Mouse (Mus musculus): ENCODE measurements around the gene Mybpc2.

The Mybpc2 gene

GRCm38 (mm10) chr7:44482836-44483435 lies 41.5 kb downstream of the Mybpc2 start:
- no peak for DNase-seq

GRCm38 (mm10) chr7:44475046-44475614 lies 49.3 kb downstream of the Mybpc2 start:
- DNase-seq = no peak

- no peak for DNase-seq
These were observed 50.0 kb downstream of the Mybpc2 start for GRCm38 (mm10) chr7:44474419-44474818.

GRCm38 (mm10) chr7:44472961-44473646 lies 51.4 kb downstream of the Mybpc2 start:
- no peak for DNase-seq

GRCm38 (mm10) chr7:44472558-44472885 lies 51.9 kb downstream of the Mybpc2 start:
- DNase-seq = no peak

DNA sequence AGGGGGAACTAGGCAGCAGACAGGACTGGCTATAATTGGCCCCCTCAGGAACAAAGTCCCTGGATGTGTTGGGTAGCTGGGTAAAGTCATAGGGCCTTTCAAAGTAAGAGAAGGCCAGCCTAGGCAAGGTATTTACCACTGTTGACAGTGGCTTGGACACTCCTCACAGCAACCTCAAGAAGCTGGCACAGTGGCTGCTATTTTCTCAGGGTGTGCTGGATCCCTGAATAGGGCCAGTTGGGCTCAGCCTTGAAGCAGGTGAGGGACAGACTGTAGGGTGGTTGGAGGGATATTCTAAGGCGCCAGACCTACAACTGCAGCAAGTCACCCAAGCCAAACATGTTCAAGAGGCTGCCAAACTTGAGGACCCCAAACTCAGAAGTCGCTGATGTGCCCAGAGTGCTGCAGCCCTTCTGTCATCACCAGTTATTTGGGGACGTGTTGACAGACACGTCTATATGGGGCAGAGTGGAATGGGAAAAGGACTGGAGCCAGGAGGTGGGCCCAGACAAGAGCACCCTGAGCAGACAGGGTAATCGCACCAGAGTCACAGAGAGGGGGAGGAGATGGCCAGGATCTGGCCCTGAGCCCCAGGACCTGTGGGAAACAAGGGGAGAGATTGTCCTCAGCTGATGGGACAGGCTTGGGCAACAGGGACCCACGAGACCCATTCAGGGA lies 52.4 kb downstream of the Mybpc2 start:
- DNase-seq = no peak

- no peak for DNase-seq
These were observed 53.5 kb downstream of the Mybpc2 start for GRCm38 (mm10) chr7:44470696-44471612.

DNA sequence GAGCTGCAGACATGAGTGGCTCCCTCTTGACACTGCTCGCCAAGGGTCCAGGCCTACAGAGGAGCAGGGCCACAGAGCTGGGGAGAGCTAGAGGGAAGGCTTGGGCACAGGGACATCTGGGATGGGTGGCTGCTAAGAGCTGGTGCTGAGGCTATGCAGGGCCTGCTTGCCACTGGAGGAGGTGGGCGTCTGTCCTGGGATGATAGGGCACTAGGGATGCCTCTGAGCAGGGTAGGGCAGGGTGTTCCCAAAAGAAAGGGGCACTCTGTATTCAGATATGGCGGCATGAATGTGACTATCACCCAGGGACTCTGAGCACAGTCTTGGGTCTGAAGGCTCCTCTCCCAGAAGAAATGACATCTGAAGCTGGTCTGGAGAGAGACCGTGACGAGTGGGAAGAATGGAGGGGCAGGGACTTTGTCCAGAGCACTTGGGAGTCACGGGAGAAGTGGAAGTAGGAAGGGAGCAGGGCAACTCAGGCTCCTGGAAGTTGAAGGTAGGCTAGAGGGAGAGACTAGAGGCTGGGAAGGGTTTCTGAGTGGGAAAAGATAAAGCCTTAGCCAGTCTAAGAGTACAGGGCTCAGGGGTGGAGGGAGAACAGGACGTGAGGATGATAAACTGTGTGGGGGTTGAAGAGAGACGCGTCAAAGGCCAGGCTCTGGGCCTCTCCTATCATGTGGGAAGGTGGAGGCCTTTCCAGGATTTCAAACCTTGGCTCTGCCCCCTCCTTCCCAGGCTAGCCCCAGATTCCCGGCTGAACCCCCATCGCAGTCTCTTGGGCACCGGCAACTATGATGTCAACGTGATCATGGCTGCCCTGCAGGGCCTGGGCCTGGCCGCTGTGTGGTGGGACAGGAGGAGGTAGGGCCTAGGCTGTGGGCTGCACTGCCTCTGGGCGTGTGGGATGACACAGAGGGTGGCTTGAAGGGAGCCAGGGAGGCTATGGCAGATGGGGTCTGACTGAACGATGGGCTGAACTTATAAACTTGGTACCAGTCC lies 54.5 kb downstream of the Mybpc2 start:
- no peak for DNase-seq

GRCm38 (mm10) chr7:44468644-44469285 lies 55.7 kb downstream of the Mybpc2 start:
- no peak for DNase-seq

GRCm38 (mm10) chr7:44467811-44468411 lies 56.5 kb downstream of the Mybpc2 start, which contains the start of gene Josd2:
TSS of gene Josd2 (plus strand) at chr7:44467980.
- peak; percentile 98 for DNase-seq

DNA sequence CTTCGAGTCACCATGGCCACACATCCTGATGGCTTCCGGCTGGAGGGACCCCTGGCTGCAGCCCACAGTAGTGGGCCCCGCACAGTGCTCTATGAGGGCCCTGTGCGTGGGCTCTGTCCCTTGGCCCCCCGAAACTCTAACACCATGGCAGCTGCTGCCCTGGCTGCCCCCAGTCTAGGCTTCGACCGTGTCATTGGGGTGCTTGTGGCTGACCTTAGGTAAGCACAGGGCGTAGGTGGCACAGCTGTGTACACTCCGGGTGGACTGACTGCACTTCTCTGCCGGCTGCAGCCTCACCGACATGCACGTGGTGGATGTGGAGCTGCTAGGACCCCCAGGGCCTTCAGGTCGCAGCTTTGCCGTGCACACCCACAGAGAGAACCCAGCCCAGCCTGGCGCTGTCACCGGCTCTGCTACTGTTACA lies 57.6 kb downstream of the Mybpc2 start:
- DNase-seq = peak; percentile 26

- peak; percentile 40 for DNase-seq
These were observed 58.2 kb downstream of the Mybpc2 start for GRCm38 (mm10) chr7:44466006-44466887.

- peak; percentile 90 for DNase-seq
These were observed 59.3 kb downstream of the Mybpc2 start, which contains the start of gene Aspdh for GRCm38 (mm10) chr7:44465111-44465510. TSS of gene Aspdh (plus strand) at chr7:44465391.

GRCm38 (mm10) chr7:44464511-44464910 lies 59.9 kb downstream of the Mybpc2 start:
- no peak for DNase-seq

- no peak for DNase-seq
These were observed 60.8 kb downstream of the Mybpc2 start for GRCm38 (mm10) chr7:44463556-44464225.

GRCm38 (mm10) chr7:44463056-44463425 lies 61.4 kb downstream of the Mybpc2 start:
- DNase-seq = no peak

DNA sequence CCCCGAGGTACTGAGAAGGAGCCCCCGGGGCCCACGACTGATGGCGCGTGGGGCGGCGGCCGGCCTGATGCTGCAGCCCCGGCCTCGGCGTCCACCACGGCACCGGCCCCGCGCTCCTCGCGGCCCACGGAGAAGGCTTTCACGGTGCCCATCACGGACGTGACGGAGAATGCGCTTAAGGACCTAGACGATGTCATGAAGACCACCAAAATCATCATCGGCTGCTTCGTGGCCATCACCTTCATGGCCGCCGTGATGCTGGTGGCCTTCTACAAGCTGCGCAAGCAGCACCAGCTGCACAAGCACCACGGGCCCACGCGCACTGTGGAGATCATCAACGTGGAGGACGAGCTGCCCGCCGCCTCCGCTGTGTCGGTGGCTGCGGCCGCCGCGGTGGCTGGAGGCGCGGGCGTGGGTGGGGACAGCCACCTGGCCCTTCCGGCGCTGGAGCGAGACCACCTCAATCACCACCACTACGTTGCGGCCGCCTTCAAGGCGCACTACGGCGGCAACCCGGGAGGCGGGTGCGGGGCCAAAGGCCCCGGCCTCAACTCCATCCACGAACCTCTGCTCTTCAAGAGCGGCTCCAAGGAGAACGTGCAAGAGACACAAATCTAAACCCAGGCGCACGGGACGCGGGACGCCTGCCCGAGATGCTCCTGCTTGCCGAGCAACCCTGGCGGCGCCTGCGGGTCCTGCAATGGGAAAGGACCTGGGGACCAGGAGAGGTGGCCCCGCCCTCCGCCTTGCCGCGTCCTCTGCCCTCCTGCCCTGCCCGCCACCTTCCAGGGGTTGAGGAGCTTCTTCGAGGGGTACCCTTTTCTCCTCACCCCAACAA lies 62.0 kb downstream of the Mybpc2 start:
- peak; percentile 29 for DNase-seq
